In genomic region chr5:119265149-119265890, GRCm38 (mm10) we compare ENCODE assay signal across 7 mouse cellular contexts.
DNase-seq lines count a peak whose midpoint lies in the region; ATAC-seq and TF ChIP-seq lines count a peak whose summit lies in the region.

No protein-coding gene starts in this region.

- no peaks in the 10 kb centered on the region for H3K27me3 ChIP-seq in lung, embryonic 14.5 days (ENCODE audit: insufficient read depth, low read length)
- H3K27me3 ChIP-seq in embryonic facial prominence, embryonic 10.5 days (replicated peaks; ENCODE audit: low read depth, poor library complexity, severe bottlenecking) = 0 out of 2 replicates have a peak, but pooled peaks cover 4% of the 10 kb centered on the region
- no peaks in the 10 kb centered on the region for H3K27me3 ChIP-seq in lung, embryonic 16.5 days (ENCODE audit: control insufficient read depth, insufficient read depth, low read depth, low read length)

- peak overlapping the region; percentile 75 for H3K27ac ChIP-seq in lung, embryonic 14.5 days (ENCODE audit: low read depth)
- H3K27ac ChIP-seq in embryonic facial prominence, embryonic 10.5 days (replicated peaks) = peak overlapping the region; percentile 51; the same call in 1 of the 2 replicates
- peak overlapping the region; percentile 28 for H3K27ac ChIP-seq in lung, embryonic 16.5 days (ENCODE audit: low read length)

- no peak overlapping the region for H3K4me3 ChIP-seq in lung, embryonic 14.5 days (ENCODE audit: low read depth, low read length)
- no peak overlapping the region for H3K4me3 ChIP-seq in lung, adult 2 months (replicated peaks; ENCODE audit: extremely low read depth, low read depth, low read length)
- no peak overlapping the region for H3K4me3 ChIP-seq in embryonic facial prominence, embryonic 10.5 days
- no peak overlapping the region for H3K4me3 ChIP-seq in lung, embryonic 16.5 days (ENCODE audit: low read length)

- no peak for TF ChIP-seq CTCF in lung, embryonic 14.5 days (IDR thresholded peaks at IDR 0.05; ENCODE audit: low read depth)
- TF ChIP-seq CTCF in lung, adult 2 months (IDR thresholded peaks at IDR 0.05; ENCODE audit: insufficient read depth, low read length) = no peak

- intact Hi-C loops in heart, postnatal 10 days (cut with DNase I) = no loop called here

- no peaks in the 10 kb centered on the region for H3K4me1 ChIP-seq in lung, embryonic 14.5 days (ENCODE audit: insufficient read depth)
- no peaks in the 10 kb centered on the region for H3K4me1 ChIP-seq in lung, adult 2 months (ENCODE audit: control insufficient read depth, insufficient read depth, low read length)
- peaks cover 8% of the 10 kb centered on the region for H3K4me1 ChIP-seq in embryonic facial prominence, embryonic 10.5 days
- H3K4me1 ChIP-seq in lung, embryonic 16.5 days (replicated peaks; ENCODE audit: control insufficient read depth, insufficient read depth, low read length) = no peaks in the 10 kb centered on the region

- H3K36me3 ChIP-seq in lung, embryonic 14.5 days (ENCODE audit: insufficient read depth) = no peaks in the 10 kb centered on the region
- no peaks in the 10 kb centered on the region for H3K36me3 ChIP-seq in embryonic facial prominence, embryonic 10.5 days (replicated peaks)
- no peaks in the 10 kb centered on the region for H3K36me3 ChIP-seq in lung, embryonic 16.5 days (ENCODE audit: control insufficient read depth, insufficient read depth, low read length)

- no peak for TF ChIP-seq POLR2A in lung, adult 2 months (IDR thresholded peaks at IDR 0.05; ENCODE audit: borderline replicate concordance, extremely low read depth, low read depth, low read length)

- ATAC-seq in lung, embryonic 14.5 days (ENCODE audit: insufficient read depth) = peak; percentile 88
- ATAC-seq in lung, embryonic 16.5 days (ENCODE audit: low read depth) = peak; percentile 90
- no peak for ATAC-seq in erythroid progenitor cell, adult 5-6 weeks (replicated peaks; ENCODE audit: low FRiP score, poor library complexity, severe bottlenecking)

- peak overlapping the region; percentile 26 for H3K4me2 ChIP-seq in lung, embryonic 14.5 days
- peak overlapping the region; percentile 35 for H3K4me2 ChIP-seq in lung, embryonic 16.5 days (ENCODE audit: low read depth, low read length)

- WGBS in lung, embryonic 14.5 days = 48% methylated on average over 20 of the region's 20 CpGs
- 63% methylated on average over 20 of the region's 20 CpGs for WGBS in lung, adult 2 months
- 76% methylated on average over 20 of the region's 20 CpGs for WGBS in embryonic facial prominence, embryonic 10.5 days
- WGBS in lung, embryonic 16.5 days = 54% methylated on average over 20 of the region's 20 CpGs

- H3K9me3 ChIP-seq in lung, embryonic 14.5 days (ENCODE audit: low read depth, low read length) = no peaks in the 10 kb centered on the region
- peaks cover 4% of the 10 kb centered on the region; the same call in 1 of the 2 replicates for H3K9me3 ChIP-seq in embryonic facial prominence, embryonic 10.5 days
- H3K9me3 ChIP-seq in lung, embryonic 16.5 days (ENCODE audit: control insufficient read depth, low read length) = 0 out of 2 replicates have a peak, but pooled peaks cover 4% of the 10 kb centered on the region

- no peak overlapping the region for H3K9ac ChIP-seq in lung, embryonic 14.5 days
- no peak overlapping the region for H3K9ac ChIP-seq in lung, embryonic 16.5 days (ENCODE audit: low read length)

- peak; percentile 82 for DNase-seq in lung, embryonic 14.5 days
- DNase-seq in lung, adult 2 months = no peak
- DNase-seq in embryonic facial prominence, embryonic 10.5 days (ENCODE audit: low spot score) = no peak
- peak; percentile 52 to 56 for DNase-seq in heart, postnatal 10 days
- no peak for DNase-seq in thymus, postnatal 14 days

Comparison
In these comparisons a context has a peak if more than half of its experiments do, and no peak if none do; other contexts are left out.
1. DNase-seq: peak in lung, embryonic 14.5 days (single experiment) and heart, postnatal 10 days (2 of 2); none in lung, adult 2 months (single experiment), embryonic facial prominence, embryonic 10.5 days (single experiment) and thymus, postnatal 14 days (single experiment).
2. Peak in every context shown above with its lines, with median percentiles within 50 percentile points of each other: H3K27ac ChIP-seq.